Mouse (Mus musculus) C2C12 (cell line): ENCODE measurements around the gene Leng8. TPM values are rescaled to one million over a fixed set of nuclear protein-coding genes. Genes with fewer than 3 reads are reported as not detected.
A peak's percentile ranks its signal among the peaks of the same experiment; 100 is the strongest.

ENCODE experiments used
- H3K27me3 ChIP-seq: one replicate; pipeline ENCODE4 v1.6.1; 2011; ENCODE audit not compliant: control insufficient read depth, insufficient read depth, insufficient read length
- H3K36me3 ChIP-seq: one replicate; pipeline ENCODE4 v1.6.1; 2011; ENCODE audit not compliant: control insufficient read depth, insufficient read depth
- H3K4me3 ChIP-seq: one replicate; pipeline ENCODE4 v1.5.1; 2011; ENCODE audit warnings: mild to moderate bottlenecking, control low read depth; ENCODE audit not compliant: poor library complexity, insufficient read depth, severe bottlenecking
- H3K79me2 ChIP-seq: one replicate; pipeline ENCODE4 v1.6.1; 2011; ENCODE audit not compliant: control insufficient read depth, insufficient read depth
- H3K79me3 ChIP-seq: one replicate; pipeline ENCODE4 v1.6.1; 2011; ENCODE audit warnings: low read depth, control low read depth
- H3ac ChIP-seq: one replicate; pipeline ENCODE3; 2011; ENCODE audit warnings: low read depth; ENCODE audit not compliant: control insufficient read depth, insufficient read length
- CEBPB ChIP-seq: IDR thresholded peaks from one replicate; pipeline ENCODE4 v1.6.1; 2011; ENCODE audit warnings: low read depth, mild to moderate bottlenecking, control low read depth, moderate library complexity
- CTCF ChIP-seq: IDR thresholded peaks from one replicate; pipeline ENCODE4 v1.5.1; 2011; ENCODE audit not compliant: control insufficient read depth, insufficient read depth, insufficient read length
- FOSL1 ChIP-seq: IDR thresholded peaks from one replicate; pipeline ENCODE4 v1.8.0; 2011; ENCODE audit warnings: mild to moderate bottlenecking, low read length; ENCODE audit not compliant: poor library complexity, insufficient read depth, severe bottlenecking
- MAX ChIP-seq: IDR thresholded peaks from one replicate; pipeline ENCODE4 v1.6.1; 2011; ENCODE audit warnings: mild to moderate bottlenecking, control low read depth
- MYOD1 ChIP-seq: IDR thresholded peaks from one replicate; pipeline ENCODE4 v1.6.1; 2011; ENCODE audit warnings: low read depth; ENCODE audit not compliant: control insufficient read depth, insufficient read length
- MYOG ChIP-seq: IDR thresholded peaks from one replicate; pipeline ENCODE4 v1.6.1; 2011; ENCODE audit not compliant: control insufficient read depth, insufficient read length; ENCODE audit errors: extremely low read depth
- USF1 ChIP-seq: IDR thresholded peaks from one replicate; pipeline ENCODE4 v1.6.1; 2011; ENCODE audit warnings: low read depth, mild to moderate bottlenecking, control low read depth, moderate library complexity
- long read RNA-seq, 2 experiments: library from polyadenylated mRNA; unstranded; transcript quantifications; one replicate each; pipeline ENCODE4 v2.0.0; 2019 to 2020
- polyA plus RNA-seq: library from polyadenylated mRNA; unstranded; fragments of >200 nt; fragmentation: generic; extraction: Trizol; gene quantifications from one replicate; pipeline ENCODE4 v1.2.1, GENCODE M21; 2012; ENCODE audit warnings: missing spikeins

Gene Leng8
- 17.9 TPM for polyA plus RNA-seq
- long read RNA-seq, experiment 1, partial matches to known transcripts, result 1 of 5 reads
- long read RNA-seq, experiment 1, other reads (novel, unspliced or antisense), result 4 of 5 reads
- long read RNA-seq, experiment 2, partial matches to known transcripts, result 2 of 21 reads
- long read RNA-seq, experiment 2, other reads (novel, unspliced or antisense), result 19 of 21 reads

DNA sequence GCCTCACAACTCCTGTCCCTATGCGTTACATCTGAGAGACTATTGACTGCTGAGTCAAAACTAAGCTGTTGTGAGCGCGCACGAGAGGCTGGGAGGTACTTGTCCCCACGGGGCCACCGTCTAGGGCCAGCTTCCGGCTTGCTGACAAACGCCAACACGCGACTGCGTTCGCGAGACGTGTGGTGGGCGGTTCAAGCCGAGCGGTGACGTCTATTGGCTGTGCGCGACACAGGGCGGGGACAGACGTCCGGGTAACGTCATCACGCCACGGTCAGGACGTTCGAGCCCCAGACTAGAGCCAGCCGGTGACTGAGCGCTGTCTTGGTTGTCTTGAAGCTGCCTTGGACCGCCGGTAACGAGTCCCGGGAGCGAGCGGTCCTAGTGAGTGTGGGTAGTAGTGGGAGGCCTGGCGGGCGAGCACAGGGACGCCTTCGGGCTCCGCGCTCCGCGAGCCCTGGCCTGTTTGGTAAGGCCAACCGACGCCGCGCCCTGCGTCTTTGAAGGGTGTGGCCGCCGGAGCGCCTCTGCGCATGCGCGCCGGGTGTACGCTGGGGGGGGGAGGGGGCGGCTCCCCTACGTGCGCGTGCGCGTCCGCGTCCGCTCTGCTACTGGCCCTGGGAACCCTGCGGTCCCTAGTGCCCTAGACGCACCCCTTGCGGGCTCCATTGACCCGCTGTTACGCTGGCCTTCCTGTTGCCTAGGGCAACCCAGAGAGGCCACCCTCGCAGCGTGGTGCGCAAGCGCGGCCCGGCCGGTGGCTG lies at the start of gene Leng8:
Gene Leng8 (plus strand): TSS at position 269 of the 761 bp plus-strand sequence.
- Histone ChIP-seq H3K36me3 (peaks cover 35% of the 10 kb centered on the region), H3K79me3 (peaks cover 35% of the 10 kb centered on the region), H3K4me3 (peak within 1 kb of the TSS; percentile 65), H3K79me2 (peaks cover 60% of the 10 kb centered on the region), H3ac (peak within 1 kb of the TSS; percentile 84), H3K27me3 (no peaks in the 10 kb centered on the region)
- TF ChIP-seq MYOD1 (no peak), CTCF (no peak), MAX (peak; percentile 79), CEBPB (no peak)

DNA sequence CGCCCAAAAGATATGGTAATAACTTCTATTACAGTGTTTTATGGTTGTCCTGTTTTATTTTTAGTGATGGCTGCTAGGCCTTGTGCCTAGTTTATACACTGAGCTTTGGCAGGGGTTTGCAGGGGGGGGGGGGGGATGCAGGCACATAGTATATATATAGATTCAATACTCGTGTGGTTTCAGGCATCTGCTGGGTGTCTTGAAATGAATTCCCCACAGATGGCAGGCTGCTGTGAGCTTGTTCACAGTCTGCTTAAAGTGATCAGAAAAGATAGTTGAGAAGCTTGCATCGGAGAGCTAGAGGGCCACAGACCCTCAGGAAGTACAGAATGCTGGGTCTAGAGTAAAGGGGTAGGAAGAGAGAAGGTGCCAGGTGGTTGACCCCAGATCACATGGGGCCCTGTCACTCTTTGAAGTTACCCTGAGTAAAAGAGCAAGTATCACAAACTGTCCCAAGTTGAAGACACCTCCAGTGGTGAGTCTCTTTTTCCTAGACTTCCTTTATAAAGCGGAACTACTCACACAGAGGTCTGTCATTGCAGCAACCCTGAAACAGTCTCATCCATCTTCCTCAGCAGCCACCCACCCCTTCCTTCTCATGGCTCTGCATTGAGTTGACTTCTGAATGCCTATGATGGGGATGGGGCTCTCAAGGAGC lies 49.5 kb upstream of the Leng8 start:
- TF ChIP-seq CTCF, result no peak
- TF ChIP-seq FOSL1, result no peak
- no peak for TF ChIP-seq MYOG
- no peak for TF ChIP-seq MYOD1
- no peak for TF ChIP-seq USF1
- TF ChIP-seq MAX, result no peak
- no peak for TF ChIP-seq CEBPB
- H3K27me3 ChIP-seq, result no peaks in the 10 kb centered on the region
- H3K36me3 ChIP-seq, result no peaks in the 10 kb centered on the region
- no peak overlapping the region for H3K4me3 ChIP-seq
- H3ac ChIP-seq, result no peak overlapping the region
- no peaks in the 10 kb centered on the region for H3K79me2 ChIP-seq
- no peaks in the 10 kb centered on the region for H3K79me3 ChIP-seq

DNA sequence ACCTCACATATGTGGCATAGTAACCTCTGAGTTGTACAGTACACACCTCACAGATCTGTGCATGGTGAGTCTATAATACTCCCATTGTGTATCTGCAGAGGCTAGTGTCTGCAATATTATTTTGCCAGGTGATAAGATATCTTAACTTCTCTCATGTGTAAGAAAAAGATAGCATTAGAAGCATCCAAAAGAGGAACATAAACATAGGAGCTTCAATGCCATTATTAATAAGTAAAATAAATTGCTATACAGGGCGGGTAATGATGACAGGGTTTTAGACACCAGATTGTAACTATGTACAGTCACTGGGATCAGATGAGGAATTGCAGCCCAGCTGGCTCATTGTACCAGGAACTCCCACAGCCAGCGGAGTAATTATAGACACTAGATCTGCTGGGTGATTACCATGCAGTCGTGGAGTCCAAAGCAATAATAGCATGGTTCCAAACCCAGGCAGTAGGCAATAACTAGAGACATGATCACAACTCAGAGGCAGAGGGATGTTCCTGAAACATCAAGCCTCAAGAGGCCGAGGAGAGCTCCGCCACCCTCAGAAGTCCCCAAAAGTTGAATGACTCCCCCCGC lies 48.9 kb upstream of the Leng8 start:
- Histone ChIP-seq H3ac (no peak overlapping the region), H3K27me3 (no peaks in the 10 kb centered on the region), H3K79me3 (no peaks in the 10 kb centered on the region), H3K79me2 (no peaks in the 10 kb centered on the region), H3K4me3 (no peak overlapping the region), H3K36me3 (no peaks in the 10 kb centered on the region)
- no peak for TF ChIP-seq USF1

DNA sequence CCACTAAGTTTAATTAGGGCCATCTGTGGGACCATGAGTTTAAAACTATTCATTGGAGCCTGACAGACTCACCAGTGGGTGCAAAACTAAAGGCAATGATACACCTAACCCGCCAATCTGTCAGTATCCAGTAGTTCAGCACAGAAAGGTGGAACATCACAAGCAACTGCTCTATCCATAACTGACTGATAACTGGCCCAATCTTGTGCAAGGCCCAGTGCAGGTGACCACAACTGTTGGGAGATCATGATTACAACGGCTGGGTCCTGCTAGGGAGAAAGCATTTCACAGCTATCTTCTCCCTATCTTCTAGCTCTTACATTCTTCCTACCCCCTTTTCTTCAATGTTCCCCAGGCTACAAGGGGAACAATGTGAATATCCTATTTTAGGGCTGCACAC lies 48.2 kb upstream of the Leng8 start:
- H3K36me3 ChIP-seq, result no peaks in the 10 kb centered on the region
- H3K27me3 ChIP-seq, result no peaks in the 10 kb centered on the region
- no peak overlapping the region for H3ac ChIP-seq
- H3K79me2 ChIP-seq, result no peaks in the 10 kb centered on the region
- H3K79me3 ChIP-seq, result no peaks in the 10 kb centered on the region
- H3K4me3 ChIP-seq, result no peak overlapping the region
- TF ChIP-seq MYOG (no peak), CEBPB (no peak), MAX (no peak), FOSL1 (no peak), CTCF (no peak)

DNA sequence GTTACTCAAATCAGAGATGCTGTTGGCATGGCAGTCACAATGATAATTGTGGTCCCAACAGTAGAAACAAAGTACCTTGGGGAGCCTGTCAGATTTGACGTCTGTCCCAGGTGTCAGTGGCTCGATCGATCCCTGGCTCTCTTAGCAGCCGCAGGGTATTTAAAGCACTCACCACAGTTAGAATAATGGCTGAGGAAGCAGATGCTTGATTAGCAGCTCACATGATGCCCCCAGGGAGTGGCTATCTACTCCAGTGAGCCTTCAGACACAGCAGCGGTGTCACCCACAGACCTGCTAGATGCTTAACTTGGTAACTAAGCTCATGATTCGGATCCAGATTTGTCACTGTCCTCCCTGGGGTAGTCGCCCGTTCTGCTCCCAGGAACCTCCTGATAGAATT lies 45.7 kb upstream of the Leng8 start:
- no peaks in the 10 kb centered on the region for H3K27me3 ChIP-seq
- no peaks in the 10 kb centered on the region for H3K79me3 ChIP-seq
- H3K36me3 ChIP-seq, result no peaks in the 10 kb centered on the region
- TF ChIP-seq MYOD1, result peak; percentile 31
- TF ChIP-seq CEBPB, result no peak
- no peak overlapping the region for H3K4me3 ChIP-seq
- no peaks in the 10 kb centered on the region for H3K79me2 ChIP-seq
- no peak overlapping the region for H3ac ChIP-seq

DNA sequence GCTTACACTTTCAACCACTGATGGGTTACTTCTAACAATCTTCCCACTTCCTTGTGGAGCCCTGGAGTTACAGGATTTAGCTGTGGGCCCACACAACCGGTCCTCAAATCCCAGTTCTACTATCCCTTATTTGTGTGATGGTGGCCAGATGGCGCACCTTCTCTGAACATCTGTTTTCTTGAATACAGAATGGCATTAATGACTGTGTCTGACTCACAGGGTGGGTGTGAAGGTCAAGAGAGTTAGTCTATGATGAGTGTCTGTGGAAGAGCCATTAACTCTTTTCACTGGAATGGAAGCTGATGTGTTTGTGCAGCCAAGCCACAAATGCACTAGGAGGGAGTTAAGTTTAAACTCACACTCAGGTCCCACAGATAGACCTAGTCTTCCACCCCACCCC lies 38.5 kb upstream of the Leng8 start:
- TF ChIP-seq MYOD1 (no peak), CEBPB (no peak), USF1 (no peak), CTCF (no peak), MYOG (no peak), FOSL1 (no peak), MAX (no peak)
- Histone ChIP-seq H3K36me3 (no peaks in the 10 kb centered on the region), H3ac (no peak overlapping the region), H3K27me3 (no peaks in the 10 kb centered on the region), H3K79me2 (no peaks in the 10 kb centered on the region), H3K79me3 (no peaks in the 10 kb centered on the region), H3K4me3 (no peak overlapping the region)
